Mouse (Mus musculus) cerebellum, adult 2 months (tissue): Measurements from ENCODE around the gene Galns.

Experiments
- CTCF ChIP-seq: fragments of 200-500 bp; IDR thresholded peaks from 2 replicates; pipeline ENCODE4 v1.5.1; 2011; ENCODE audit warnings: low read depth, mild to moderate bottlenecking, control low read depth, low read length, moderate library complexity, borderline replicate concordance; ENCODE audit not compliant: insufficient read depth
- POLR2A ChIP-seq: fragments of 200-500 bp; IDR thresholded peaks from 2 replicates; pipeline ENCODE4 v1.6.1; 2011; ENCODE audit warnings: low read length, control low read depth, borderline replicate concordance; ENCODE audit not compliant: insufficient read depth

GRCm38 (mm10) chr8:122660022-122660421 is 48.8 kb upstream of the Galns start:
- no peak for TF ChIP-seq POLR2A
- TF ChIP-seq CTCF = peak; percentile 57
